Mouse (Mus musculus): ENCODE data around the gene Fam184b.

The Fam184b gene

DNA sequence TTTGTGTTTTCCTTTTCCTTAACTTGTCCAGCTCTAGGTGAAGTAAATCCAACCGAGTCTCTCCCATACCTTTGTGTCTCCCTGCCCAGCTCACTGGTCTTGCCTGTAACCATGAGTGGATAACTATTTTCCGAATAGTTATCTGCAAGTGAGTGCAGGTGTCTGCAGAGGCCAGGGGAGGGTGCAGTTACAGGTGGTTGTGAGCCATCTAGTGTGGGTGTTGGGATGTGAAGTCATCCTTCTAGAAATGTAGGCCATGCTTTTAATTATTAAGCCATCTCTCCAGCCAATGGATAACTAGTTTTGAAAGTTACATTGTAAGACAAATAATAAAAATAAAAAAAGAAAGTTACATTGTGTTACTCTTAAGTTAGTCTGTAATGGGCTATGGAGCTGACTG, 125.9 kb downstream of the Fam184b start:
- DNase-seq: peak; percentile 58 to 64

DNA sequence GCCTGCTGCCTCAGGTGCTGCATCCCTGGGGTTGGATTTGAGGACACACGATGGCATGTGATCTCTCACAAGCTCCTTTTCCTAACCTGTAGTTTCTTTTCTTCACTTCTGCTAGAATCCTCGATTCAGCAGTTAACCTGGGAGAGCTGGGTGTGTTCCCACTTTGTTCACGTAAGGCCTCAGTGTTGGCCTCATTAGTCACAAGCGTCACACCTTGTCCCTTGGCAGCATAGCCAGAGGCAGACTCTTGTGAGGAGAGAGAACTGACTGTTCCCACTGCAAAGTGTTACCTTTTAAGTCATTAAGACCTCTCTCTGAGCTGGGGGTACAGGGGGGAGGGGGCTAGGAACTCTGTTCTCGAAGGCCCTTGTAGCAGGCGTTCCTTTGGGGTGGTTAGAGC, 126.5 kb downstream of the Fam184b start:
- DNase-seq: peak; percentile 49 to 61

DNA sequence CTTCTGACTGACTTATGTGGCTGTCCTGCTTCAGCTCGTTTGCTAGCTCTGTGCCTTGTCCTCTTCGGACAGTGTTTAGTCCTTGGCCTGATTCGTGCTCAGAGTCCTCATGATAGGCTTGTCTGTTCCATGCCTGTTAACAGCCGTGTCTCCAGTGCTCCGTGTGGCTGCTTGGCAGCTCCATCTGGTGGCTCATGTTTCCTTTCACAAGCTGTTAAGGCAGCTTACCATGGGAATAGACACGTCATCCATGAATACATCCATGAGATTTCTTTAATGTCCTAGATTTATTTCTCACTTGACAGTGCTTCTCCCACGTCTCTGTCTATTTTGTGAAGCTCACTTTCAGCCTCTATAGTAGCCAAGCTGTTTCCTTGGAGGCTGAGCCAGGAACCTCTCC, 129.3 kb downstream of the Fam184b start:
- no peak for DNase-seq

DNA sequence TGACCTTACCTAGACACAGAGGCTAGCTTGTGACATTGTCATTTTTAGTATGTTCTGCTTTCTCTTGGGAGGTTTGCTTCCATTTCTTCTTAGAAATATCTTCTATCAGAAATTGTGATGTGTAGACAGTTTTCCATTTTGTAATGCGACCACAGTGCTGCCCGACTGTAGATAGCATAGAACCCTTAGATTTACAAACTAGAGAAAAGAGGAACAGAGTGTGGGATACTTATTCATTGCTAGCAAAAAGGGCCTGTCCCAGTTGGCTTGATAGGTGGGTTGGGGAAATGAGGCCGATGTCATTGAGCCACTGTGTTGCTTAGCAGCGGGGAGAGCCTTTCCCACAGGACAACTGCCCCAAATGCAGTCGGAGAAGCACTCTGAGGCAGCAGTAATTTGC, 141.8 kb downstream of the Fam184b start:
- no peak for DNase-seq

DNA sequence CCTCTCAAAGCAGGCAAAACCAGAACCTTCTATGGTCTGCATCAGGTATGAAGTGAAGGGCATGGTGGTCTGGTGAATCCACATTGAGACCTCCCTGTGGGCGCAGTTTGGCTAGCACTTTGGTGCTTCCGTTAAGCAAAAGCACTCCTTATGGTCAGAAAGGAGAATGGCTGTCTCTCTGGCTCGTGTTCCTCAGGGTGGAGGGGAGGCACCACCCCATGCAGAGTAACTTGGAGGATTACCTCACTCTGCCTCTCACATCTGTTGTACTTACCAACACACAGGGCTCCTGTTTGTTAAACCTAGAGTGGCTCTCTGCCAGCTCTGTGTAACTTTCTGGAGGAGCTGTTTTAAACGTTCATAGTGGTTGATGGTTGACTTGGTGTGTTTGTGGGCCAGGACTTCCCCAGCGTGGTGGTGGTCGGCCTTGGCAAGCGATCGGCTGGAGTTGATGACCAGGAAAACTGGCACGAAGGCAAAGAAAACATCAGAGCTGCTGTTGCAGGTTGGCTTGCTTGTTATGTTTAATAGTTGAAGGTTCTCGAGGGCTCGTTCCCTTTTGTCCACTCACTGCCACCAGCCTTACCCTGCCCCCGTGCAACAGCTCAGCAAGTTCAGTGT, 142.4 kb downstream of the Fam184b start:
- peak in 1 of 2 experiments; percentile 38 for DNase-seq

DNA sequence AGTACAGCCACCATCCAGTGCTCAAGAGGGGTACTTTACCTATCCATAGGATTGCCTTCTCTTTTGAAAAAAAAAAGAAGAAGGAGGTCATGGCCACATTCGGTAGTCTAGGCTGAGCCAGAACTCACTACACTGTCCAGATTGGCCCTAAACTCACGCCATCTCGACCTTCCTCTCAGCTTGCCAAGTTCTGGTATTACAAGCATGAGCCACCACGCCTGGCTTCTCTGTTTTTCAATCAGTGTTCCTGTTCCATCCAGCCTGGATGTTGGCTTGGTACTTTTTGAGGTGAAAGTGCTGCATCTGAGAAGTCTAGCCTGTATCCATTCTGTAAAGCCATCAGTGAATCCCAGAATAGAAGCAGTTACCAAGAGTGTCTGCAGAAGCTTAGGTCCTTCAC, 142.9 kb downstream of the Fam184b start:
- DNase-seq: no peak

DNA sequence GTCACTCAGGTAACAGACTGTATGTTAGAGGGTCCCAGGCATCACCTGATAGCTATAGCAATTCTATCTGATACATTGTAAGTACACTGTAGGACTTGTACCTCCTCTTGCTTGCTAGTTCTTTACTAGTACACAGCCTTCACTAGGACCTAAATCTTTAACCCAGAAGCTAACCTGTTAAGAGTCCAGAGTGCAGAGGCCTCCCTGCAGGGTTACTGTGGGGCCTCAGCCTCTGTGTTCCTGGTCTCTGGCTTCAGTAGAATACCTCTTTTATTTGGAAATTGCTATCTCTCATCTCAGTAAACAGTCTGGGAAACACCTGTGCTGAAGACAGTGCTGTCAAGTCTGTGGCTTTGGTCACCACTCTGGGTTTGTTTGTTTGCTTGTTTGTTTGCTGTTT, 143.4 kb downstream of the Fam184b start:
- peak in 1 of 2 experiments; percentile 38 for DNase-seq

DNA sequence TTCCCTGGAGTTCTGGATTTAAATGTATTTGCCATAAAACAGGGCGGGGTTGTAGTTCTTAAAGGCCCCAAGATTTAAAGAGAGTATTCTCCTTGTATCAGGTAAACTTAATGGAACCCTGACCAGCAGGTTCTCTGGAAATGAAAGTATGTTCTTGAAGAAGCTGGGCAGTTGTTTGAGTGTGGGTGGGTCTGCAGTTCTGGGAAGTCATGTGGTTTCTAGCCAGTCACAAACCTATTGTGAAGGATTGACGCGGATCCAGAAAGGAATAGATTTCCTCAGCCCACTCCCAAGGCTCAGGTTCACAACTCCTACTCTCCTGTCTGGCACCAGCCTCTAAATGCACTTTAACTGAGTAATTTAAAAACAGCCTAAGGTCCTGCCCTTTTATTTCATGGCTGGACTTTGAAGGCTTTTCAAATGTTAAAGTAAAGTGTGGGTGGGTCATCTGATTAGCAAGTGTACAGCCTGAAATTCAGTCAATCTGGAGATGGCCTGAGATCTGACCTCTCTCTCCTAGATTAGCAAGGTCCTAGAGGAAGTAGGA, 143.9 kb downstream of the Fam184b start:
- no peak for DNase-seq

DNA sequence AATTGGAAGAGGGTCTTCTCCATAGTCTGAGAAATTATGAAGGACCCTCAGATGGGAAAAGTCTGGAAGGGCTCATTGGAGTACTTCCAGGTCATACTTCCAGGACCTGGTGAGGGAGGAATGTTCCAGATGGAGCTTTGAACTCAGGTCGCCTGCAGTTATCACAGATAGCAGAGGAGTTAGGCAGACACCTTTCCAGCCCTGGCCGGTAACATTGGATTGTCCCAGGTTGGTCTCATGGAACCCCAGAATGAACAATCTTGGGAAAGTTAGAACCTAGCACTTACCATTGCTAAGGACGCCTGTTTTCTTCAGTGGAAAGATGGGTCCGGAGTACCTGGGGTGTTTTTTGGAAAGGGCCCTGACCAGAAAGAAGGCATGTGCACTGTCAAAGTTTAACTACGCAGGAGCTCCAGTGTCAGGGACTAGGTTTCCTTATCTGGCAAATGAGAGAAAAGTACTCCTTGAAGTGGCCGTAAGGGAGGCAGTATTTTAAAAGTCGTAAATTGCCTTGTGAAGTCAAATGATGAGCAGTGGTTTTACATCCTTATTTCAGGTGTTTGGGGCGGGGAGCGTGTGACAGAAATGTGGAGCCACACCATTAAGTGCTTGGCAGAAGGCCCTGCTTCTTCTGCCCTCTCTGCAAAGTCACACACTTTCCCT, 145.2 kb downstream of the Fam184b start:
- peak in 1 of 2 experiments; percentile 43 for DNase-seq

DNA sequence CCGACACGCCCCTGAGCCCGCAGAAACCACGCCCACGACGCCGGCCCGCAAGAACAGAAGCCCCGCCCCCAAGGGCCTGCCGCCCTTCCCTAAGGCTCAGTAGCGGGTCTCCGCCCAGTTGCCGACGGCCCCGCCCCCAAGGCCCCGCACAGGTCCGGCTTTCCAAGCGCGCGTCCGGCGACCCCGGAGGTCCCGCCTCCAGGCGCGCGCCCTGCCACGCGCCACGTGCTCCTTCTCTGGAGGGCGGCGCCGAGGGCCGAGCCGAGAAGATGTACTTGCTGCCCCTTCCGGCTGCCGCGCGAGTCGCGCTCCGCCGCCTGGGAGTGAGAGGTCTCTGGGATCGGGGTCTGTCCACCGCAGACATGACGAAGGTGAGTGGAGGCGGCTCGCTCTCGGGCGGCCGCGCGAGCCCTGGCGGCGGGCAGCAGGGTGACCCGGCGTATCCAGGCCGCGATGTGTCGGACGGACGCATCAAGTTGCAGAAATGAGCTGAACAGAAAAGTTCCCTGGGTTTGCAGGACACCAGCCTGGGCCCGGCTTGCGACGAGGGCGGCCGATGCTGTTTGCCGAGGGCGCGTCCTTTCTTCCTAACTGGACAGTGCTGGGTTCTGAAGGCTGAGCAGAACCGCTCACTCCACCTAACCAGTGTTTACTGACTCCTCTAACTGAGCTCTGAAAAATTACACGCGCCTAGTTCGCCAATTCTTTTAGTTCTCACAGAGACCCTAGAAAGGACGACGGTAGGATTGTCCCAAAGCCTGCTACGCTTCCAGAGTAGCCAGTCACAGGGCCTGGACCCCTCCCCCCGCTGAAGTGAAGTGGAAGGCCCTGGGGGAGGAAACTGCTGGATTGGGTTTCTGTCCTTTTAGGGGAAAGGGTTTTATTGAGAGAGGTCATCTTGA, 146.0 kb downstream of the Fam184b start, which contains the start of gene Lap3:
Lap3 (plus strand) TSS at position 184 of the 902 bp plus-strand sequence.
- DNase-seq: peak; percentile 100

DNA sequence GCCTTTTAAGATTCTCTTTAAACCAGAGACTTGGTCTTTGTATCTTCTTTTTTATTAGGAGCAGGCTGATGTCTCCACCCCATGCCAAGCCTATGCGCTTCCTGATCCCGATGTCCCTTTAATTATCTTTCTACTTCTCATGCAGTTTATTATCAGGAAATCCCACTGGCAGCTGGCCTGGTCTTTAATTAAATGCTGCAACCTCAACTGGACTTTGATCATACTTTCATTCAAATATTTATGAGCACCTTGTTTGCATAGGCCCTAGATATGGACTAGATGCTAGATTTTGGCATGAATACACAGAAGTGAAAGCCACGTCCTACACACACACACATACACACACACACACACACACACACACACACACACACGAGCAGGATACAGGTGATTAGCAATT, 147.6 kb downstream of the Fam184b start:
- DNase-seq: no peak

DNA sequence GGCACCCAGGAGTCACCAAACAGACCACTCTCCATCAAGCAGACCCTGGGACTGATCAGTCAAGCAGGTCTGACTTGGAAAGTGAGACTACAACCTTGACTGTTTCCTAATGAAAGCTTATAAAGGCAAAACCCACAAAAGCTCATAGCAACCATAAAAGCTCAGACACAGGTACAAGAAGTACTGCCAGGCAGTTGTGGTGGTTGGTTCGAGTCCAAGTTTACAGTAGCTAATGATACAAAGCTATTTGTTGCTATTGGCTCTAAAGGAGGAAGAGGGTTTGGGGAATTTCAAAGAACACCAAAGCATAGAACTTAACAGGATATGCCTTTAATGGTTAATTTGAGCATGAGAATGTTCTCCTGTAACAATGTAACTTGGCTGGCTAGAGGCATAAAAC, 155.8 kb downstream of the Fam184b start:
- peak in 1 of 2 experiments; percentile 26 for DNase-seq

DNA sequence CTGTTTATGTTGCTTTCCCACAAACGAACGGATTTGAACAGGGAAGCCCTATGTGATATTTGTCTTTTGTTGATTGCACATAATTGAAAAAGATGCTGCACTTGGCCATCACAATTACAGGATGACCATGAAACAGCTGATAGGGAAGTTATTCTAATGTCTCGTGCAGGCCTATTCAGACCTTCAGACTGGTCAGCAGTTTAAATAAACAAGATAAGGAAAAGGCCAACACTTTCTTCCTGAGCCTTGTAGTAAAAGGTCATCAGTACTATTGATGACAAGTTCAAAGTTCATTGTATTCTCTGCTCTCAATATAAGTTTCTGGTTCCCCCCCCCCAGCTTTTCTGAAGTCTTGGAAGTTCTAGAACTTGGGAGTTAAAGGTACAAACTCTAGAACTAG, 156.8 kb downstream of the Fam184b start:
- DNase-seq: no peak

DNA sequence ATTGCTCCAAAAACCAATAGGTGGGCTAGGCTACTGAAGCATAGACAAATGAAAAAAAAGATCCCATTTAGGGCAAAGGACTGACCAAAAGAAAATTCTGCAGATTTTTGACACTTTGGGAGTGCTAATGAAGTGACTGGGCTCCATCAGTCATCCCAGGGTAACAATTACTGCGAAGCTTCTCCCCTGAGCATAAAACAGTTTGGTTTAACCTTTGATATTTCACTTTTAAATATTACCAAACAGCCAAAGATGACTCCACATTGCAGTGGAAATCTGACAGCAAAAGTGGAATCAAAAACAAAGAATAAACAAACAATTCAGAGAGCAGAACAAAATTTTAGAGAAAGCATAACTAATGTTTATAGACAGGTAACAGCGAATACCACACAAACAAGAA, 158.3 kb downstream of the Fam184b start:
- no peak for DNase-seq

DNA sequence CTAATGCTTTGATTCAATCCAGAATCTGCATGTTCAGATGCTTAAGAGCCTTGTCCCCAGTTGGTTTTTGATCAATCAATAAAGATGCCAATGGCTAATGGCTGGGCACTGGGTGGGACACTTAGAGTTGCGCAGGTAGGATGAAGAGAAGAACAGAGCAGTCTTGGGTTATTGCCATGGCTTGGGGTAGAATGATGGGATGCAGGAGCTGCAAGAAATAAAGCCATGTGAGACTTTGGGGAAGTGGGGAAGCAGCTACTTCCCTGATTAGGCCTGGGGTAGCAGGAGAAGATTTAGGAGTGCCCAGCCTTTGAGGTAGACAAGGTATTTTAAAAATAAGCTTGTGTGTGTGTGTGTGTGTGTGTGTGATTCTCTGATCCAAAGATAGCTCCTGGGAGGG, 159.3 kb downstream of the Fam184b start:
- DNase-seq: no peak
